Mouse (Mus musculus) frontal cortex, postnatal 10 days (tissue): ENCODE results near the gene Lmcd1.

Experiments
- DNase-seq, 2 experiments: peaks; one replicate each; pipeline ENCODE4 v3.0.0; 2022; ENCODE audit warnings: low spot score in 2 of 2, mixed read lengths in 1 of 2

Gene Lmcd1

DNA sequence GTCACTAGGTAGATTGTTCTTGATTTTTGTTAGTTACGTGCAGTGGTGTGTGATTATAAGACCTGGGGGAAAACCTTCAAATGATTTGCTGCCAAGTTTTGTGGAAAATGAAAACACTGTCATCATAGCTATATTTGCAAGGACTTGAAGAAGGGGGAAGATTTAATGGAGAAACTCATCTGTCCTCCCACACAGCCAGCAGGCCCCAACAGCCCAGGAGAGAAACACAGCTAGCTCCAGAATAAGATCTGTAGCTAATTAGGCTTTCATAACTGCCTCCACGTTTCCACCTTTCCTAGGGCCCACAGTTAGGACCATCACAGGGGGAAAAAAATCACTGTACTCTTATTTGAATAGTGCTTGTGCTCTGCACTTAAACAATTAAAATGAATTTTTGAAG is 10.5 kb downstream of the Lmcd1 start:
- DNase-seq, result no peak

DNA sequence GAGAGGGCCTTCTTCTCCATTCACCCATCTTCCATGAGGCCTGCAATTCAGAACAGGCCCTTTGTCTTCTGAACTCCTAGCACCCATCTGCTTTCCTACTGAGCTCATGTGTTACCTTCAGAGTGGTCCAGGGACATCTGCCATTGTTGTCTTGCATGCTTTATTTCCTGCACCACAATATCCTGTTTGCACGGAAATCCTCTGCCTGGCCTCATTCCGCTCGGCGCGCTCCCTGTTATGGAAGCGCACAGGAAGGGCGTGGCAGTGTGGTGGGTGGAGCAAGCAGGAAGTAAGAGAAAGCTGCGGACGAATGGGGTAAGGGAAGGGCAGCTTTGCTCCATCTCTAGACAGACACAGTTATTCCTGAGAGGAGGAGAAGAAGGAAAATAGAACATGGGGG is 14.1 kb downstream of the Lmcd1 start:
- no peak for DNase-seq

DNA sequence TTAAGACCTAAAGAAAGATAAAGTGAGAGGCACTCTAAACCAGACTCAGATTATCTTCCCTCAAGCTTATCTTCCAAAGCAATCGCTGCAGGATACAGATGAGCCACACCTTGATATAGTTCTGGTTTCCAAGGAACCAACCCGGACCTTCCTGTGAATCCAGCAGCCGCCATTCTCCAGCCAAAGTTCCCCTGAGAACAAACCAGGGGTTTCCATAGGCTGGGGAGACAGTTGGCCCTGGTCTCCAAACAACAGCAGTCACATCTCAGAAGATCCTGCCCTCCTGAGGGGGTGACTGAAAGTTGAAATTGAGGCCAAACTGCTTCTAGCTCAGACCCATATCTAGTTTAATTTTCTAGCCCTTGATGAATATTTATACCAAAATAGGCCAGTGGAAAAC is 14.7 kb downstream of the Lmcd1 start:
- DNase-seq, result no peak

DNA sequence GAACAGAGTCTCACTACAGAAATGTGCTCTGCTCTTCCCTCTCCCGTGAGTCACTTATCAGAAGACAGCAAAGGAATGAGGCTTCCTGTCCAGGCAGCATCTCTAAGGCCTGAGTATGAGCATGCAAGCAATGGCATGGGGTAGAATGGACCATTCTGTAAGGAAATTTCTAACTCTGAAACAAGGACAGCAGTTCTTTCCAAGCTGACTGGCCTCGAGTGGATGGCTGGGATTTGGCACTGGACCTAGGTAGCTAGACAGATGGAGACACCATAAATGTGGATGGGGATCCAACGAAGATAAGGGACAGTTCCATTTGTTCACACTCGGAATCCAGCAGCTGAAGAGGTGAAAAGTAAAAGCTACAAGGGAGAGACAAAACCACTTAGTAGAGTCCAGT is 17.6 kb downstream of the Lmcd1 start:
- DNase-seq, result no peak

DNA sequence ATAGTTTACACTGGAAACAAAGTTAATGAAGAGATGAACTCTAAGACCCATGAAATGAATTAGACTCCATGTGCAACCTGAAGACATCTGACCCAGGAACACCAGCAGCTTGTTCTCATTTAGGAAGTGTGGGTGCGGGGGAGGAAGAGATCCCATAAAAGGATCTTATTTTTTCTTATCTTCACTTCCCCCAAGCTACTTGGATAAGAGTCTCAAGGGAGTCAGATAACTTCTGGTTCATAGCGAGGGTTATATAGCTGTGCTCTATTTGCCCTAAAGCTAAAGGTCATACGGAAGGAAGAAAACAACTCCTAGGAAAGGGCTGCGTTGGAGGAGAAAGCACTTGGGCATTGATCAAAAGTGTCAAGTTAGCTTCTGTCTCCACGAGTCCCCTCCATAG is 19.8 kb downstream of the Lmcd1 start:
- DNase-seq, result no peak

DNA sequence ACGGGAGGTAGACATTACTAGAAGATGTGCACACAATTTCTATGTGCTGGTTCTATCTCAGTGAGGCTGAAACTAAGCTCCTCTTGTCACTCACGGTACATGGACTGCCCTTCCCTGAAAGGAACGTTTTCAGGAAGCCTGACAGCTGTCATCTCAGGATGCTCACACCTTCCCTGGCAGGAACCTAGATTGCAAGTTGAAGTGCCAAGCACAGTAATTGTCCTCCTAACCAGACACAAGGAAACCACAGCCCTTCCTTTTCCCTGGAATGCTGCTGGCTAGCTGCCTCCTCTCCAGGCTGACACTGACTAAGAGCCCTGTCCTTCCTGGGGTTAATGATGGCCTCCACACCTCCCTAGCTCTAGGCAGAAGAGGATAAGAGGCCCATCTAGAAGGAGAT is 21.7 kb downstream of the Lmcd1 start:
- DNase-seq, result no peak

DNA sequence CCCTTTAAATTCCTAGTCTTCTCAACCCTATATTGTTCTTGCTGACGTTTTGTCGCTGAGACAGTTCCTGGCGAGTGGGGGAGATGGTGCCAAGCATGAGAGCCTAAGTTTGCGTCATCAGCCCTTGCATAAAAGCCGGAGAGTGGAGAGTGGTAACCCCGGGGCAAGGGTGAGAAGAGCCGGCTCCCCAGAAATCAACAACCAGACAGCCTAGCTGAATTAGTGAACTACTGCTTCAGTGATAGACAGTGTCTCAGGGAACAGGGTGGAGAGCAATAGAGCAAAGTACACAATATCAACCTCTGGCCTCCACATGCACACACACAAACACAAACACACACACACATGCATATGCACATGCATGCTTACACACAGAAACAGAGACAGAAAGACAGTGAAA is 26.6 kb downstream of the Lmcd1 start:
- no peak for DNase-seq

DNA sequence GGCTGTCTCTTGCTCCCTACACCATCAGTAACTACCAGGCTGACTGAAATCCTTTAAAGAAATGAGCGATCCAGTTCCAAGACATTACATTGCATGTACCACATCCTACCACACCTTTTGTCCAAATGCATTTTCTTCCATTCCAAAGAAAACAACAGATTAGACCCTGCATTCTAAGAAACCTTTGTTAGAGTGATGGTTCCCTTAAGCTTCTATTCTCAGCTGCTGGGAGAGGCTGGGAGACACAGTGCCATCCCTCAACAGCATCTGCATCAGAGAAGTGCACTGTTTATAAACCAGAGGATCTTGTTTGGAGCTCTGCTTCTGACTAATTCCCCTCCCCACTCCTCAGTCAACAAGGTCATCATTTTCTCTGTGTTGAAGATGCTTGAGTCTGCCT is 27.1 kb downstream of the Lmcd1 start:
- no peak for DNase-seq

DNA sequence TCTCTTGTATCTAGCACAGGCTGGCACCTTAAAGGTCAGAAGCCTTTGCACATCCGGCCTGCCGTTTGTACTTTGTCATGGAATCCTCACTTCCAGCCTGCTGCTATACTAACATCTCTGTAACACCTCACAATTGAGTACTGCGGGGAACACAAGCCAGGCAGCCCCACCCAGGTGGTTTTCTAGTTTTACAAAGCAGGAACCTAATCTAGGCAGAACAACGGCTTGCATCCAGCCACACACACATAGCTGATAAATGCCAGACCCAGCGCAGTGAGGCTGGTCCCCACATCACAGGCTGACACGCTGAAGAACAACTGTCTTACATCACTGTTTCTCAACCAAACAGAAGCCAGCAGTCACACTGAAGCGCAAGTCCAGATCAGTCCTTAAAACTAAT is 28.7 kb downstream of the Lmcd1 start:
- no peak for DNase-seq

DNA sequence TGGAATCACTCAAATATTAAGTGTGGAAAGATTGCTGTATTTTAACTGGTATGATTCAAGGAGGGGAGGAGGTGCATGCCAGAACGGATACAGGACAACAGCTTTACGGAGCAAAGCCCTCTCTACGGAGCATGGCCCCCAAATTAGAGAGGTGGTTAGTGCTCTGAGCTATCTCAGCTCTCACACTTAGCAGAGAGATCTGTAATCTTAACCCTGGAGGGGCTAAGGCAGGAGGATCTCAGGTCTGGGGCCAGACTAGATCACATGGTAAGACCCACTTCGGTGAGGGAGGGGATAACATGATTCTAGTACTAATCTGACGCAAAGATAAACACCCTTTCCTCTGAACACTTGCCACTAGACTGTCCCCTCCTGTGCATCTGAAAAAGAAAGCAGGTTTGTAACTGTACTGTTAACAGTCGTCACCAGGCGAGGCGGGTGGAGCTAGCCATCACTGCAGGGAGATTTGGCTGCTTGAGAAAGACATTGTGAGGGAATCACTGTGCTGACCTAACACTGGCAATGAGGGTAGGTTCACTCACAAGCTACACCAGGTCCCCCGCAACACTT is 29.3 kb downstream of the Lmcd1 start:
- DNase-seq, result no peak

DNA sequence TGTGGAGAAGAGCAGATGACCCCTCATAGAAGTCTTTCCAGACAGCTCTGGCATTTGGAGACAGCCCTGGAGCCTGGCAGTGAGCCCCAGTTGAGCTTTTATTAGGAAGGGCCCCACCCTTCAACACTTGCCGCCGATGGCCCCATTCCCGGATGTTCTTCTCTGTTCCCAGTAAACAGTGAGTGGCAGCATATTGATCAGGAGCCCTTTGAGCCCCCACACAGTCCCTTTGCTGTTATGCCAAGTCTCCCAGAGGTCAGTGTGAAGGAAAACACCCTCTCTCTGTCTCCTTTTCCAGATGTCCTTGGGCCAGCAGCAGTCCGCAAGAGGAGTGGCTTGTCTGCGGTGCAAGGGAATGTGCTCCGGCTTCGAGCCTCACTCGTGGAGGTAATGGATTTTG is 31.2 kb downstream of the Lmcd1 start:
- DNase-seq, result no peak

DNA sequence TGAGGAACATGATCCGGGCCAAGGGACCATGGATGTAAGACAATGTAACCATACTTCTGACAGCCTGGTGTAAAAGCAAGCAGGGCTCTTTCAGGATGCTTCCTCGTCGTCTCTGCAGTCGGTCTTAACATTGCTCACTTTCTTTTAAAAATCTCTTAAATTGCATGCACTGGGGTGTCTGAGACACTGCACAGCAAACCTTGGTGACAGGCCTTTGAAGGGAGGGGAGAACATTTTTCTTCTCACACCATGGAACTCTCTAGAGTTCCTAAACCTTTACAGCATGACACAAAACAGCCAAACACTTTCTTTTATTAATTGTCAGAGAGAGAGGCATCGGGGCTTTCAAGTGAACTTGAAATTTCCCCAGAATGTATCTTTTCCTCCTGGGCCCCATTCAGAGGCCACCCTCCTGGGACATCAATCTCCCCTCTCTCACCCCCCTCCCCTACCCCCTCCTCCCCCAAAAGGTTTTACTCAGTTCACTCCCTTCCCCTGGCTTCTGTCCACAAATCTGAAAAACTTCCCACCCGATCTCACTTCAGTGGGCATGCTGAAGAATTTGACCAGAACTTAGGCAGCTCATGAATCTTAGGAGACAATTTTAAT is 35.9 kb downstream of the Lmcd1 start:
- no peak for DNase-seq

DNA sequence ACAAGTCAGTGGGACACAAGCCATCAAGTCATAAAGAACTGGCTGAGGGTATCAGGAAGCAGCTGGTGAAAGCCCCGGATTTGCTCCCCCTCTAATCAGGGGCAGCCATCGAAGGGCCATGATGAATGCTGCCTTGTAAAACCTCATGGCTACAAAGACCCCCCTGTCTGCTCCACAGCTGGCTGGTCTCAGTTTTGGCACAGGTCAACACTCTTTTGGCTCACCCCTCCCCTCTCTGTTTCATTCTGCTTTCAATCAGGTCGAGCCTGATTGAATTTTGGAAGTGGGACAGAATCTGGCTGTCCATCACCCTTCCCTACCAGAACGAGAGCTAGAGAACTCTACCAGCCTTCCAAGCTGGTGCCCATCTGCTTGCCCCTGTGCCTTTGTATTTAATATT is 37.8 kb downstream of the Lmcd1 start:
- DNase-seq, result peak; percentile 28 to 46

DNA sequence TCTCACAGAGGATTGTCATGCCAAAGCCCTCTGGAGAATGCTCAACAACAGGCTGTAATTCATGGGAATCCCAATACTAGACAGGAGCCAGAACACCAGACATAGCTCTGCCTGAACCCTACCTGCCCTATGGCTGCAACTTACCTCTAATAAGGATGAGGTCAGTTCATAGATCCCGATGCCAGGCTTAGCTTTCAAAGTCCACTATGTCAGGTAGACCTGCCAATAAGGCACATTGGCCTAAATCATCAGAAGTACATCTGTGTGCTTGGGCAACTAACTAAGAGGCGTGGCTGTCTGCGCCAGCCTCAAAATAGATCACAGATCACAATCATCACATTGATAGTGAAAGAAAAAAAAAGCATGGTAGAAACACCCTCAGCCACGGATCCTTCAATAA is 45.9 kb downstream of the Lmcd1 start:
- DNase-seq, result no peak

DNA sequence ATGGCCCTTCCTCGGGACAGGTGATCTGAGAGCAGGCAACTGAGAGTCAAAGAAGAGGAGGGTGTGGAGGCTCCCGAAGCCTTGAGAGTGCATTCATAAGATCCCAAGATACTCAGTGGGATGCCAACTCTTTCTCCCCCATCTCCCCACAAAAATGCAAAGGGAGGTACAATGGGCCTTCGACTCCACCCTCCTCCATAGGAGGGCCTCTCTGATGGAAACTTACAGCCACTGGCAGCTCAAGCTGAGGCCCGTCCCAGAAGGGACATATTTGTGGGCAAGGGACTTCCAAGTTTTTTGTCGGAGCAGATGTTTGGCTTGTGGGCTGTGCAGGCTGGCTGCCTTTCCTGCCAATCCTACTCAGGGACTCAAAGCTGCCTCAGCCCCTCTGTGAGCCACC is 47.1 kb downstream of the Lmcd1 start:
- DNase-seq, result no peak

DNA sequence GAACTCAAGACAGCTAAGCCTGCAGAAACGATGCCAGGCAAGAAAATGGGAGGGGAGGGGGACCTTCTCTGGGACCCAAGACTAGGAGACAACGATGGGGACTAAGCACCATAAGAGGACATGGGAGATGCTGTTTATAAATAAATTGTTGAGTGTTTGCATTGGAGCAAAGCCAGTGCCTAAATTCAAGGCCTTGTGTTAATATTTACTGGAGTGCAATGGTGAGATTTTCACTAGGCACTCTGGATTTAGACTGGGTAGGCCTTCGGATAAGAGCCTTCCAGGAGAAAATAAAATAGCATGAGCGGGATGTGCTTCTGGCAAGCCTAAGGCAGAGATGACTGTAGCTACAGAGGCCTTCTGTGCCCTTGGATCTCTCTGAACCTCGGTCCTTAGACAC is 49.4 kb downstream of the Lmcd1 start:
- no peak for DNase-seq

DNA sequence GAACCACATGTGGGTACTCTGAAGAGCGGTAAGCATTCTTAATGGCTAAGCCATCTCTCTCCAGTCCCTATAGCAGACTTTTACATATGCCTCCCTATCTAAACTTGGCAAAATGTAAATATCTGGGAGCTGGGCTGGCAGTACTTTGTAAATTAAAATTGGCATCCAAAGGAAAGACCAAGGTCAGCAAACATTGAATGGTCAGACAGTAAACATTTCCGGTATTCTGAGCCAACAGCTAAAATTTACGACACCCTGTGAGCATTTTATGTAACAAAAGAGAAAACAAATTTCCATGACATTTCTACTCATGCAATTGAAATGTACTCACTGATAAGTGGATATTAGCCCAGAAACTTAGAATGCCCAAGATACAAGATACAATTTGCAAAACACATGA is 51.7 kb downstream of the Lmcd1 start:
- DNase-seq, result no peak

DNA sequence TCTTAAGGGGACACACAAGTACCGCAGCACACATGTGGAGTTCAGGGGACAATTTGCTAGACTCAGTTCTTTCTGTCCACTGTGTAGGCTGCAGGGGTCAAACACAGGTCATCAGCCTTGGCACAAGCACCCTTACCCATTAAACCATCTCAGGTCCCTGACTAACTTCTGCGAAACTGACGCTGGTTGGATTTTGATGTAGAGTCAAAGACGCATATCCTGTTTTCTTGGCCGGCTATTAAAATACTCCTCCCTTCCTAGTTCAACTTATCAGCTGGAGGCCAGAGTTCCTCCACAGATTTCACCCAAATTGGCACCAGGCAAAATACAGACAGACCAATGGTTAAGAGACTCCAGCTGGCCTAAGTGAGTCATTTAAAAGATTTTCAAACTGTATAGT is 54.2 kb downstream of the Lmcd1 start:
- no peak for DNase-seq

DNA sequence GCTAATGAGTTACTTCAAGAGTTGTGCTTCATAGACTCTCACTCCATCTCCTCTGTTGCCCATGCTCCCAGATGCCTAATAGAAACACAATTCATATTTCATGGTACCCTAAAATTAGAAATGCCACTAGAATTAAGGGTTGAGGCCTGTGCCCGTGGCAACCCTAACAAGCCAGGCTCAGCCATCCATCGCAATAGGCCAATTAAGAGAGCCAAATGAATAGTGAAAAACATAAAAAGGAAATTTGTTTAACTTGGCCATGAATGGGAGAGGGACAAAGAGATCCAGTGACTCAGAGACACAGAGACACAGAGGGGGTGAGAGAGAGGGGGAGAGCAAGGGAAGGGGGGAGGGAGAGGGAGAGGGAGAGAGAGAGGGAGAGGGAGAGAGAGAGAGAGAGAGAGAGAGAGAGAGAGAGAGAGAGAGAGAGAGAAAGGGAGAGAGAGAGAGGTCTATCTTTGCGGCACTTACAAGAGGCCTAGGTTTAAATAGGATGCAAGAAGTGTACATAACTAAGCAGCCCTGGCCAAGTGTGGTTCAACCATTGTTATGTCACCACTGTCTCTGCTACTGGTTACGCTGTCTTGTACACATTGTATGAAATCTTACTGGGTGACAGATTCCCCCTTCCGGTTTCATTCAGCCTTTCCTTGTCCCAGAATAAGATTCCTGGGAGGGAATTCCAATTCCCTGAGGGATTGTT is 57.1 kb downstream of the Lmcd1 start:
- DNase-seq, result no peak

DNA sequence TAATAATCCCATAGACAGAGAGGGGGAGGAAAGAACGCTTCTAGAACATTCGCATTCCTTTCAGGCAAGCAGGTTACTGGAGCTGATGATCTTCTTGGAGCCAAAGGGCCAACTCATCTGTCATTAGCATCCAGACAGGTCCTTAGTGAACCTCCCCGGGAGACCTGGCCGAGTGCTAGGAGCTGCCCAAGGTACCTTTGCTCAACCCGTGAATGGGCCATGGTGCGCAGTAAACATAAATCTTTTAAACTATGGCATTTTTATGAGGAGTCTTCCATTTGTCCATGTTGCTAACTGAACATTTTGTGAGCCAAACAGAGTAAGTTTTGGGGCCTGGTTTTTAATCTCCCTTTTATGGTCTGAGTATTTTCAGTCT is 57.7 kb downstream of the Lmcd1 start:
- DNase-seq, result no peak

DNA sequence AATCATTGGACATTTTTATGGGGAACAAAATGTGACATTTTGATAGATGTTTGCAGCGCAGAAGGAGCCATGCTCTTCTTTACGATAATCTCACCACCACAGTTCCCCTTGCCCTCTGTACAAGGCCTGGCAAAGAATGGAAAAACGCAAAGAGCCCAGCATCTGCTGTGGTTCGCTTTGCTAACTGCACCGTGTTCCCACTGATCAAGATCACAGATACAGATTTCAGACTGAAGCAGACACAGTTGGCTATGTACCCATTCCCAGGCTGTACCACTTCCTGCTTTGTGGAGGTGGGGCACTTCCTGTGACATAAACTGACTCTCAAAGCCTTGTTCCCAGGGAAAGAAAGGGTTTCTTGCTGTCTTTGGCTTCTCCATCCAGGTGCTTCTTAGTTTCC is 60.4 kb downstream of the Lmcd1 start:
- no peak for DNase-seq

DNA sequence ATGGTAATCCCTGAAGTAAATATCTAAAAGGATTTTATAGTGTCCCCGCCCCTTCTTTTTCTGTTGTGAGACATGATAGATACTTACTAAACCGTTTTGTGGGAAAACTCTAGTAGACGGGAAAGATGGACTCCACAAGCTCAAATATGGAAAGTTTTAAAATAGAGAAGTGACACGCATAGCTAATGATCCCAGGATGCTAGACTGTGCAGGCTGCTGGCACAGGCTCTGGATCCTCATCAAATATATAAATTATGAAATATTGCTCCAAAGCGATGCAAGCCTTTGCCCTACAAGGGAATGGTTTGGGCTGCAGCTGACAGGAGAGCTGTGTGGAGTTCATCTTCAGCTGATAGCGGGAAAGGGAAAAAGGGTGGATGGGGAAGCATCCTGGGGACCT is 64.1 kb downstream of the Lmcd1 start:
- no peak for DNase-seq

DNA sequence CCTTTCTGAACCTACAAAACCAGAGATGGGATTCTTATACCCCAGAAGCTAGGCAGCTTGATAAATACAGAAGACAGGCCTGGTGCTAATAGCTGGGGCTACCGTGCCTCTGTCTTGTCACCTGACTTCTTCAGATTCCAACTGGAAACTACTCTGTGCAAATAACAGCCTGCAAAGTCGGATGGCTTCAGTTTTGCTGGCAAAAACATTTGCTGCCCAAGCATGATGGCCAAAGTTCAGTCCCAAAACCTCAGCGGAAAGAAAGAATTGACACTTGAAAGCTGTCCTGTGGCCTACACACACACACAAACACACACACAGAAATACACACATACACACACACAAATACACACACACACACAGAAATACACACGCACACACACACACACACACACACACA is 65.5 kb downstream of the Lmcd1 start:
- DNase-seq, result no peak

DNA sequence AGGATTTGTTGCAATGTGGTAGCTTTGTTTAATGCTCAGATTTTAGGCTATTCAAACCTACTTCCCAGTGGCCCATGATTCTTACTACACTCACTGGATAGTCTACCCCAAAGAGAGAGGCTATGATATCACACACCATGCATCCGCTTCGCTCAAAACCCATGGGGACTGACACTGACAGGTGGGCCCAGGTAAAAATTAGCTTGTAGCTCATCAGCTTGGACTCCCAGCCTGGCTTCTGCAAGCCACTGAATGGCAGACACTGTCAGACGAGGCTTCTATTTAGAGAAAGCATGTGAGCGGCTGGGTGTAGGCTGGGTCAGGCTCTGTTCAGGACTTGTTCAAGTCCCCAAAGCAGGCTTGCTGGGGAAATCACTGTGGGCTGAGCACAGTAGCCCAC is 76.9 kb downstream of the Lmcd1 start:
- no peak for DNase-seq
